Mouse (Mus musculus) liver, embryonic 11.5 days (tissue): Measurements from ENCODE around the gene Dab2ip. TPM values are rescaled to one million over a fixed set of nuclear protein-coding genes. Genes with fewer than 3 reads are reported as not detected.

Source experiments
- ATAC-seq: fragments of 200-750 bp; cut with Nextera tagmentation; replicated peaks from 2 replicates; pipeline ENCODE4 v1.8.0; 2017; ENCODE audit warnings: moderate number of reproducible peaks, mild to moderate bottlenecking, moderate TSS enrichment, moderate library complexity; ENCODE audit not compliant: low FRiP score
- DNase-seq: peaks from one replicate; pipeline ENCODE4 v3.0.0-alpha.2; 2017; ENCODE audit warnings: low spot score
- H3K27ac ChIP-seq: fragments of 300-500 bp; sonication (generic); 2 replicates; pipeline ENCODE4 v1.5.1; 2014; ENCODE audit warnings: mild to moderate bottlenecking, low read depth, low read length, control low read depth
- H3K27me3 ChIP-seq: fragments of 300-500 bp; sonication (generic); replicated peaks from 2 replicates; pipeline ENCODE4 v1.6.1; 2014; ENCODE audit warnings: low read length, mixed read lengths; ENCODE audit not compliant: control insufficient read depth, insufficient read depth
- H3K36me3 ChIP-seq: fragments of 300-500 bp; sonication (generic); 2 replicates; pipeline ENCODE4 v1.6.1; 2014; ENCODE audit warnings: mild to moderate bottlenecking, low read length, moderate library complexity, mixed read lengths; ENCODE audit not compliant: control insufficient read depth, insufficient read depth
- H3K4me1 ChIP-seq: fragments of 300-500 bp; sonication (generic); replicated peaks from 2 replicates; pipeline ENCODE4 v1.6.1; 2014; ENCODE audit warnings: low read length, mixed read lengths; ENCODE audit not compliant: control insufficient read depth, insufficient read depth
- H3K4me2 ChIP-seq: fragments of 300-500 bp; sonication (generic); 2 replicates; pipeline ENCODE4 v1.6.1; 2014; ENCODE audit warnings: mild to moderate bottlenecking, control low read depth, moderate library complexity
- H3K4me3 ChIP-seq: fragments of 300-500 bp; sonication (generic); 2 replicates; pipeline ENCODE4 v1.5.1; 2014; ENCODE audit warnings: low read depth, low read length, control low read depth
- H3K9ac ChIP-seq: fragments of 300-500 bp; sonication (generic); 2 replicates; pipeline ENCODE4 v1.6.1; 2014; ENCODE audit warnings: low read depth, low read length, control low read depth
- H3K9me3 ChIP-seq: fragments of 300-500 bp; sonication (generic); 2 replicates; pipeline ENCODE4 v1.6.1; 2016; ENCODE audit warnings: low read length, inconsistent platforms, mixed read lengths; ENCODE audit not compliant: control insufficient read depth
- WGBS: fragments of 180-500 bp; shearing (Covaris S2); extraction: QIAGEN DNeasy Blood & Tissue Kit; methylation state at CpG from one replicate; pipeline ENCODE4 v1.1.7; 2014; 5-methylcytosine and 5-hydroxymethylcytosine counted together
- polyA plus RNA-seq: library from polyadenylated mRNA; unstranded; fragments of >200 nt; fragmentation: Nextera tagmentation; extraction: Ambion mirVana; gene quantifications from 2 replicates; pipeline ENCODE4 v1.2.1, GENCODE M21; 2014

Gene Dab2ip
- polyA plus RNA-seq, 1 experiment from 2014 or later: 20.0 TPM

GRCm38 (mm10) chr2:35620364-35621224 is 62.5 kb downstream of the Dab2ip start:
- no peaks in the 10 kb centered on the region for H3K36me3 ChIP-seq
- no peaks in the 10 kb centered on the region; the same call in 1 of the 2 replicates for H3K27me3 ChIP-seq
- H3K4me2 ChIP-seq: peak overlapping the region; percentile 44
- ATAC-seq: no peak; the same call in 1 of the 2 replicates
- WGBS: 22% methylated on average over 7 of the region's 7 CpGs
- H3K9me3 ChIP-seq: no peaks in the 10 kb centered on the region
- peak overlapping the region; percentile 58; the same call in 1 of the 2 replicates for H3K27ac ChIP-seq
- peaks cover 53% of the 10 kb centered on the region for H3K4me1 ChIP-seq
- peak overlapping the region; percentile 10; the same call in 1 of the 2 replicates for H3K4me3 ChIP-seq
- H3K9ac ChIP-seq: no peak overlapping the region
- DNase-seq: peak; percentile 60

- Histone ChIP-seq H3K4me1 (peaks cover 57% of the 10 kb centered on the region), H3K4me2 (no peak overlapping the region; the same call in 1 of the 2 replicates)
- no peak for ATAC-seq
Observed at GRCm38 (mm10) chr2:35621225-35621519, 63.1 kb downstream of the Dab2ip start.

GRCm38 (mm10) chr2:35621796-35622195 is 63.7 kb downstream of the Dab2ip start:
- Histone ChIP-seq H3K27ac (0 out of 2 replicates have a peak overlapping the region, but pooled peaks have one; percentile 49), H3K9me3 (no peaks in the 10 kb centered on the region), H3K4me2 (peak overlapping the region; percentile 83), H3K36me3 (no peaks in the 10 kb centered on the region), H3K4me3 (peak overlapping the region; percentile 67), H3K9ac (peak overlapping the region; percentile 55), H3K27me3 (no peaks in the 10 kb centered on the region; the same call in 1 of the 2 replicates), H3K4me1 (peaks cover 61% of the 10 kb centered on the region)
- peak; percentile 63 for ATAC-seq
- WGBS: 3% methylated on average over 26 of the region's 41 CpGs
- peak; percentile 77 for DNase-seq

More at GRCm38 (mm10) chr2:35621225-35621519, 63.1 kb downstream of the Dab2ip start:
- Histone ChIP-seq H3K9ac (no peak overlapping the region), H3K9me3 (no peaks in the 10 kb centered on the region), H3K4me3 (no peak overlapping the region), H3K27ac (no peak overlapping the region), H3K27me3 (no peaks in the 10 kb centered on the region; the same call in 1 of the 2 replicates), H3K36me3 (no peaks in the 10 kb centered on the region)
- 68% methylated on average over 2 of the region's 2 CpGs for WGBS
- DNase-seq: no peak

- Histone ChIP-seq H3K9ac (peak overlapping the region; percentile 55), H3K27me3 (no peaks in the 10 kb centered on the region; the same call in 1 of the 2 replicates), H3K9me3 (no peaks in the 10 kb centered on the region), H3K27ac (peak overlapping the region; percentile 59; the same call in 1 of the 2 replicates), H3K4me1 (peaks cover 60% of the 10 kb centered on the region), H3K4me2 (peak overlapping the region; percentile 83), H3K36me3 (no peaks in the 10 kb centered on the region), H3K4me3 (peak overlapping the region; percentile 67)
- ATAC-seq (no peak), DNase-seq (no peak)
- WGBS: 6% methylated on average over 20 of the region's 20 CpGs
Observed at GRCm38 (mm10) chr2:35622261-35623103, 64.4 kb downstream of the Dab2ip start.

GRCm38 (mm10) chr2:35623104-35623377 is 65.0 kb downstream of the Dab2ip start:
- Histone ChIP-seq H3K9me3 (no peaks in the 10 kb centered on the region), H3K27ac (peak overlapping the region; percentile 59; the same call in 1 of the 2 replicates), H3K9ac (peak overlapping the region; percentile 55; the same call in 1 of the 2 replicates), H3K36me3 (no peaks in the 10 kb centered on the region; the same call in 1 of the 2 replicates), H3K4me3 (peak overlapping the region; percentile 67), H3K4me2 (peak overlapping the region; percentile 83), H3K4me1 (peaks cover 55% of the 10 kb centered on the region), H3K27me3 (no peaks in the 10 kb centered on the region; the same call in 1 of the 2 replicates)
- no peak for ATAC-seq
- 30% methylated on average over 4 of the region's 4 CpGs for WGBS
- no peak for DNase-seq

- no peaks in the 10 kb centered on the region; the same call in 1 of the 2 replicates for H3K27me3 ChIP-seq
- no peaks in the 10 kb centered on the region; the same call in 1 of the 2 replicates for H3K36me3 ChIP-seq
- H3K9me3 ChIP-seq: no peaks in the 10 kb centered on the region
- peaks cover 55% of the 10 kb centered on the region for H3K4me1 ChIP-seq
- peak overlapping the region; percentile 83 for H3K4me2 ChIP-seq
- 0 out of 2 replicates have a peak overlapping the region, but pooled peaks have one; percentile 20 for H3K9ac ChIP-seq
- ATAC-seq (no peak), DNase-seq (no peak)
- no peak overlapping the region for H3K27ac ChIP-seq
- H3K4me3 ChIP-seq: peak overlapping the region; percentile 67; the same call in 1 of the 2 replicates
- 60% methylated on average over 12 of the region's 12 CpGs for WGBS
Observed at GRCm38 (mm10) chr2:35623431-35624148, 65.5 kb downstream of the Dab2ip start.

- H3K4me2 ChIP-seq: peak overlapping the region; percentile 83; the same call in 1 of the 2 replicates
- no peak for DNase-seq
- H3K36me3 ChIP-seq: no peaks in the 10 kb centered on the region; the same call in 1 of the 2 replicates
- no peaks in the 10 kb centered on the region; the same call in 1 of the 2 replicates for H3K27me3 ChIP-seq
- no peak overlapping the region for H3K27ac ChIP-seq
- 50% methylated on average over 5 of the region's 5 CpGs for WGBS
- no peak overlapping the region for H3K9ac ChIP-seq
- H3K4me3 ChIP-seq: no peak overlapping the region
- peaks cover 53% of the 10 kb centered on the region for H3K4me1 ChIP-seq
- ATAC-seq: no peak
- H3K9me3 ChIP-seq: no peaks in the 10 kb centered on the region
Observed at GRCm38 (mm10) chr2:35624380-35625006, 66.4 kb downstream of the Dab2ip start.
